Mouse (Mus musculus): ENCODE measurements around the gene Nkrf.

DNA sequence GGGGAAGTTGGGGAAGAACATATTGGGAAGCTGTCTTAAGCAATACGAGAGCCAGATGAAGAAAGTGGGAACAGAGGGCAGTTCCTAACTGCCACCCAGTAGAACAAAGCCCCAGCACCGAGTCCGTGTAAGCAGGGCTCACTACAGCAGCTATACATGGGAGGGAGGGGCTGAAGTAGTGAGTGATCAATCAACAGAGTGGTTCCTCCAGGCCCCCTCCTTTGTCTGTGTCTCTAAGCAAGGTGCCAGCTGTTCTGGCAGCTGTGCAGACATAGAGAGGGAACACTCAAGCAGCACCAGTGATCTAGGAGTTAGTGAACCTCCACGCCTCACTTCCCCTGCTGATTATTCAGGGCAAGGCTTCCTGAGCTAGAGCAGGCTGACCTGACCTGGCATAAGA lies 27.0 kb upstream of the Nkrf start:
- TF ChIP-seq POLR2A (IDR thresholded peaks at IDR 0.05; ENCODE audit: low read depth, low read length): no peak
- no peak for TF ChIP-seq CTCF (IDR thresholded peaks at IDR 0.05; ENCODE audit: borderline replicate concordance, insufficient read depth, low read length)

Data from embryonic fibroblast, embryonic 13.5 days (primary cell).